ENCODE assay signal across 11 mouse cellular contexts in genomic region chr8:128268010-128268409, GRCm38 (mm10).
DNase-seq lines count a peak whose midpoint lies in the region; ATAC-seq and TF ChIP-seq lines count a peak whose summit lies in the region.
"Had no signal": no experiment of that assay in that cellular context is flagged by ENCODE, and none has a peak within 500 bp of the region (broad histone marks: within the 10 kb centered on the region; RNA-seq: fewer than 3 reads in every experiment).

No protein-coding gene starts in this region.

- no peak overlapping the region for H3K4me2 ChIP-seq in midbrain, embryonic 15.5 days
- H3K4me2 ChIP-seq: neural tube, embryonic 12.5 days had no signal

- no peak overlapping the region for H3K9ac ChIP-seq in midbrain, embryonic 15.5 days
- H3K9ac ChIP-seq: neural tube, embryonic 12.5 days had no signal

- ATAC-seq in midbrain, embryonic 15.5 days (replicated peaks), result no peak

- no peaks in the 10 kb centered on the region for H3K27me3 ChIP-seq in kidney, adult 2 months (replicated peaks; ENCODE audit: control insufficient read depth, insufficient read depth, low read length)
- H3K27me3 ChIP-seq in limb, embryonic 10.5 days (ENCODE audit: low read depth, poor library complexity, severe bottlenecking), result 0 out of 2 replicates have a peak, but pooled peaks cover 3% of the 10 kb centered on the region
- H3K27me3 ChIP-seq in midbrain, embryonic 15.5 days (replicated peaks), result no peaks in the 10 kb centered on the region
- H3K27me3 ChIP-seq: neural tube, embryonic 12.5 days had no signal

- H3K4me3 ChIP-seq in kidney, adult 2 months (ENCODE audit: insufficient read depth, low read depth, low read length), result no peak overlapping the region
- no peak overlapping the region for H3K4me3 ChIP-seq in brown adipose tissue, adult 24 weeks (ENCODE audit: insufficient read depth, low read depth, low read length)
- H3K4me3 ChIP-seq in limb, embryonic 10.5 days, result no peak overlapping the region
- no peak overlapping the region for H3K4me3 ChIP-seq in midbrain, embryonic 15.5 days
- H3K4me3 ChIP-seq: midbrain, embryonic 10.5 days; neural tube, embryonic 12.5 days had no signal

- no peak for TF ChIP-seq POLR2A in kidney, adult 2 months (IDR thresholded peaks at IDR 0.05; ENCODE audit: low read depth, low read length)

- WGBS in kidney, adult 2 months, result 70% methylated on average over 3 of the region's 3 CpGs
- WGBS in limb, embryonic 10.5 days, result 86% methylated on average over 3 of the region's 3 CpGs
- WGBS in midbrain, embryonic 15.5 days, result 91% methylated on average over 3 of the region's 3 CpGs

- peak; percentile 25 for DNase-seq in kidney, adult 2 months
- DNase-seq in kidney, adult 11 months, result no peak
- peak; percentile 39 for DNase-seq in CD4-positive, CD25-positive, alpha-beta regulatory T cell, adult 2 months (ENCODE audit: low read depth, low spot score)
- no peak for DNase-seq in limb, embryonic 10.5 days (ENCODE audit: low spot score)
- no peak for DNase-seq in layer of hippocampus, postnatal 25 days (ENCODE audit: extremely low spot score in 1 of 2, low spot score in 1 of 2)
- DNase-seq: gastrocnemius, postnatal 10 days; left cerebral cortex, postnatal 4 days had no signal

- H3K4me1 ChIP-seq in kidney, adult 2 months (ENCODE audit: control insufficient read depth, insufficient read depth, low read length), result peaks cover 3% of the 10 kb centered on the region; the same call in 1 of the 2 replicates
- H3K4me1 ChIP-seq in brown adipose tissue, adult 24 weeks (ENCODE audit: control insufficient read depth, insufficient read depth, insufficient read length, low read length), result peaks cover 19% of the 10 kb centered on the region; the same call in 1 of the 2 replicates
- peaks cover 47% of the 10 kb centered on the region for H3K4me1 ChIP-seq in limb, embryonic 10.5 days
- H3K4me1 ChIP-seq in midbrain, embryonic 15.5 days, result peaks cover 11% of the 10 kb centered on the region

- H3K9me3 ChIP-seq in limb, embryonic 10.5 days (replicated peaks), result no peaks in the 10 kb centered on the region
- H3K9me3 ChIP-seq in midbrain, embryonic 15.5 days, result no peaks in the 10 kb centered on the region
- H3K9me3 ChIP-seq: midbrain, embryonic 10.5 days; neural tube, embryonic 12.5 days had no signal

- H3K27ac ChIP-seq in kidney, adult 2 months (ENCODE audit: insufficient read depth, low read depth, low read length), result no peak overlapping the region
- peak overlapping the region; percentile 46; the same call in 1 of the 2 replicates for H3K27ac ChIP-seq in brown adipose tissue, adult 24 weeks (replicated peaks; ENCODE audit: low read depth, low read length)
- H3K27ac ChIP-seq in limb, embryonic 10.5 days, result peak overlapping the region; percentile 56; the same call in 1 of the 2 replicates
- no peak overlapping the region for H3K27ac ChIP-seq in midbrain, embryonic 15.5 days
- H3K27ac ChIP-seq: midbrain, embryonic 10.5 days; neural tube, embryonic 12.5 days had no signal

- no peaks in the 10 kb centered on the region for H3K36me3 ChIP-seq in kidney, adult 2 months (ENCODE audit: control insufficient read depth, insufficient read depth, low read length)
- no peaks in the 10 kb centered on the region for H3K36me3 ChIP-seq in limb, embryonic 10.5 days
- H3K36me3 ChIP-seq in midbrain, embryonic 15.5 days (replicated peaks), result no peaks in the 10 kb centered on the region
- H3K36me3 ChIP-seq: midbrain, embryonic 10.5 days; neural tube, embryonic 12.5 days had no signal

- TF ChIP-seq CTCF in kidney, adult 2 months (conservative IDR thresholded peaks at IDR 0.05; ENCODE audit: insufficient read depth, insufficient read length, low read depth, low read length), result no peak

Comparison
In these comparisons a context has a peak if more than half of its experiments do, and no peak if none do; other contexts are left out.
1. DNase-seq: peak in kidney, adult 2 months (single experiment) and CD4-positive, CD25-positive, alpha-beta regulatory T cell, adult 2 months (single experiment); none in kidney, adult 11 months (single experiment), limb, embryonic 10.5 days (single experiment) and layer of hippocampus, postnatal 25 days (0 of 2).
2. H3K27ac ChIP-seq: peak in brown adipose tissue, adult 24 weeks (single experiment) and limb, embryonic 10.5 days (single experiment); none in kidney, adult 2 months (single experiment) and midbrain, embryonic 15.5 days (single experiment).